Comparison of ENCODE assay signal across 12 mouse cellular contexts in the genomic region with DNA sequence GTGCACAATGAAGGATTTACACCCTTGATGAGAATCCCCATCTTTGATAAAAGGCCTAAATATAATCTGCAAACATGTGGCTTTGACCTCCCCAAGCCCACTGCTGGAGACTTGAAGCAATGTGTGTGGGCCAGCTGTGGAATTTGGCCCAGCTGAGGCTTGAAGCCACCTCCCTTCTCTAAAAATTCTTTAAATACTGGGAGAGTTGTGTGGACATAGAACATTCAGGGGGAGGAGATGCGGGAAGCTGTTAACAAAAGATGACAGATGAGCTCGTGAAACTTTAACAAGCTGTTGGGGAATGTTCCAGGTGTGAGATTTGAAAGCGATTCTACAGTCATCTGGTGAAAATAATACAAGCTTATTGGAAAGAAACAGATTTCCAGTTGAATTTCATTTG.
DNase-seq lines count a peak whose midpoint lies in the region; ATAC-seq and TF ChIP-seq lines count a peak whose summit lies in the region.
"Had no signal": no experiment of that assay in that cellular context is flagged by ENCODE, and none has a peak within 500 bp of the region (broad histone marks: within the 10 kb centered on the region; RNA-seq: fewer than 3 reads in every experiment).

No protein-coding gene starts in this region.

- no peaks in the 10 kb centered on the region for H3K36me3 ChIP-seq in kidney, embryonic 14.5 days (ENCODE audit: control insufficient read depth, insufficient read depth, low read length)
- H3K36me3 ChIP-seq in liver, postnatal 0 days (replicated peaks; ENCODE audit: insufficient read depth, low read length) = no peaks in the 10 kb centered on the region
- H3K36me3 ChIP-seq: limb, embryonic 12.5 days had no signal

- no peak for TF ChIP-seq CTCF in liver, postnatal 0 days (IDR thresholded peaks at IDR 0.05; ENCODE audit: low read depth)

- DNase-seq in kidney, postnatal 25 days = no peak
- peak; percentile 21 for DNase-seq in lung, postnatal 10 days
- DNase-seq in lung, adult 18-20 months = no peak
- DNase-seq in embryo, embryonic 11.5 days (ENCODE audit: low read depth, low spot score) = peak; percentile 29
- peak; percentile 10 for DNase-seq in lung, postnatal 36 days
- no peak for DNase-seq in liver, postnatal 0 days
- DNase-seq in spleen, postnatal 14 days (ENCODE audit: low spot score in 2 of 2) = no peak
- DNase-seq: cerebellum, adult 8-10 months had no signal

- H3K4me1 ChIP-seq in kidney, embryonic 14.5 days (ENCODE audit: control insufficient read depth, insufficient read depth, low read length) = no peaks in the 10 kb centered on the region
- no peaks in the 10 kb centered on the region for H3K4me1 ChIP-seq in liver, postnatal 0 days (ENCODE audit: insufficient read depth)

- H3K27me3 ChIP-seq in kidney, embryonic 14.5 days (ENCODE audit: control insufficient read depth, insufficient read depth, low read length) = no peaks in the 10 kb centered on the region
- H3K27me3 ChIP-seq in liver, postnatal 0 days (ENCODE audit: insufficient read depth, low read length) = no peaks in the 10 kb centered on the region
- H3K27me3 ChIP-seq: limb, embryonic 12.5 days had no signal

- no peak overlapping the region for H3K4me3 ChIP-seq in kidney, embryonic 14.5 days (ENCODE audit: low read length)
- H3K4me3 ChIP-seq in liver, postnatal 0 days (ENCODE audit: low read depth, low read length) = no peak overlapping the region
- H3K4me3 ChIP-seq: limb, embryonic 12.5 days had no signal

- 45% methylated on average over 3 of the region's 3 CpGs for WGBS in kidney, embryonic 14.5 days
- 75% methylated on average over 3 of the region's 3 CpGs for WGBS in liver, postnatal 0 days (ENCODE audit: insufficient replicate concordance)

- no peak overlapping the region for H3K4me2 ChIP-seq in kidney, embryonic 14.5 days (replicated peaks; ENCODE audit: low read depth, low read length)
- no peak overlapping the region for H3K4me2 ChIP-seq in liver, postnatal 0 days (ENCODE audit: low read depth, low read length)
- H3K4me2 ChIP-seq: limb, embryonic 12.5 days had no signal

- peak; percentile 77 for ATAC-seq in kidney, embryonic 14.5 days (ENCODE audit: low FRiP score, low TSS enrichment)
- no peak for ATAC-seq in liver, postnatal 0 days
- ATAC-seq: activated CD4-positive, CD25-positive, alpha-beta regulatory T cell, adult 4 months; forebrain, embryonic 16.5 days had no signal

- H3K9ac ChIP-seq in kidney, embryonic 14.5 days (ENCODE audit: low read depth, low read length) = no peak overlapping the region
- H3K9ac ChIP-seq in liver, postnatal 0 days (replicated peaks) = no peak overlapping the region
- H3K9ac ChIP-seq: limb, embryonic 12.5 days had no signal

- H3K9me3 ChIP-seq in kidney, embryonic 14.5 days (ENCODE audit: control insufficient read depth, low read length) = no peaks in the 10 kb centered on the region
- no peaks in the 10 kb centered on the region for H3K9me3 ChIP-seq in liver, postnatal 0 days (ENCODE audit: low read length)
- H3K9me3 ChIP-seq: limb, embryonic 12.5 days had no signal

- TF ChIP-seq EP300 in liver, postnatal 0 days (IDR thresholded peaks at IDR 0.05; ENCODE audit: low read depth) = no peak

- no peak overlapping the region for H3K27ac ChIP-seq in kidney, embryonic 14.5 days (ENCODE audit: low read depth, low read length)
- no peak overlapping the region for H3K27ac ChIP-seq in liver, postnatal 0 days (ENCODE audit: low read depth)
- H3K27ac ChIP-seq: limb, embryonic 12.5 days had no signal

Comparison
In these comparisons a context has a peak if more than half of its experiments do, and no peak if none do; other contexts are left out.
1. DNase-seq: peak in lung, postnatal 10 days (single experiment), embryo, embryonic 11.5 days (single experiment) and lung, postnatal 36 days (single experiment); none in kidney, postnatal 25 days (0 of 2), lung, adult 18-20 months (0 of 2), liver, postnatal 0 days (single experiment) and spleen, postnatal 14 days (0 of 2).